Mouse (Mus musculus) thymus, adult 2 months (tissue): Measurements from ENCODE around the gene Ndst2. TPM values are rescaled to one million over a fixed set of nuclear protein-coding genes. Genes with fewer than 3 reads are reported as not detected.

Source experiments
- DNase-seq: peaks from one replicate; pipeline ENCODE4 v3.0.0; 2021
- H3K27ac ChIP-seq: fragments of 200-500 bp; 2 replicates; pipeline ENCODE4 v1.5.1; 2012; ENCODE audit warnings: low read length, control low read depth; ENCODE audit not compliant: control insufficient read depth, insufficient read depth
- H3K27me3 ChIP-seq: fragments of 200-500 bp; 2 replicates; pipeline ENCODE4 v1.6.1; 2012; ENCODE audit warnings: mild to moderate bottlenecking, low read length, moderate library complexity, mixed read lengths; ENCODE audit not compliant: control insufficient read depth, insufficient read depth
- H3K36me3 ChIP-seq: fragments of 200-500 bp; 2 replicates; pipeline ENCODE4 v1.6.1; 2012; ENCODE audit warnings: mild to moderate bottlenecking, low read length, moderate library complexity; ENCODE audit not compliant: control insufficient read depth, insufficient read depth
- H3K4me1 ChIP-seq: fragments of 200-500 bp; replicated peaks from 2 replicates; pipeline ENCODE4 v1.6.1; 2012; ENCODE audit warnings: low read length; ENCODE audit not compliant: control insufficient read depth, insufficient read depth
- H3K4me3 ChIP-seq: fragments of 200-500 bp; 2 replicates; pipeline ENCODE4 v1.5.1; 2012; ENCODE audit warnings: mild to moderate bottlenecking, low read length, control low read depth, moderate library complexity; ENCODE audit not compliant: control insufficient read depth, insufficient read depth
- CTCF ChIP-seq: fragments of 200-500 bp; IDR thresholded peaks from 2 replicates; pipeline ENCODE4 v1.5.1; 2012; ENCODE audit warnings: mild to moderate bottlenecking, control low read depth, low read length, moderate library complexity, borderline replicate concordance; ENCODE audit not compliant: control insufficient read depth, poor library complexity, insufficient read depth; ENCODE audit errors: extremely low read depth
- POLR2A ChIP-seq: fragments of 200-500 bp; IDR thresholded peaks from 2 replicates; pipeline ENCODE4 v1.6.1; 2012; ENCODE audit warnings: mild to moderate bottlenecking, low read length, control low read depth, moderate library complexity; ENCODE audit not compliant: control insufficient read depth, poor library complexity, insufficient read depth; ENCODE audit errors: extremely low read depth
- WGBS: fragments of 180-500 bp; shearing (Covaris S2); methylation state at CpG from one replicate; pipeline ENCODE4 v1.1.7; 2018; 5-methylcytosine and 5-hydroxymethylcytosine counted together
- polyA plus RNA-seq: library from polyadenylated mRNA; depleted of rRNA; stranded (reverse); fragments of >200 nt; gene quantifications from 2 replicates; pipeline ENCODE4 v1.2.3, GENCODE M21; 2012

Ndst2 gene
- polyA plus RNA-seq, 1 experiment, result 42.2 TPM

- WGBS, result under 1% methylated on average over 61 of the region's 61 CpGs
- TF ChIP-seq POLR2A, result peak; percentile 82; the same call in 1 of the 2 replicates
- TF ChIP-seq CTCF, result no peak
- Histone ChIP-seq H3K4me3 (peak within 1 kb of the TSS; percentile 95), H3K27me3 (no peaks in the 10 kb centered on the region), H3K4me1 (no peaks in the 10 kb centered on the region), H3K27ac (peak within 1 kb of the TSS; percentile 47; the same call in 1 of the 2 replicates), H3K36me3 (no peaks in the 10 kb centered on the region)
- DNase-seq, result peak; percentile 86
Observed at GRCm38 (mm10) chr14:20702741-20703381, 31.5 kb downstream of the Ndst2 start, which contains the start of gene Chchd1. Chchd1 (plus strand) TSS chr14:20703006.

- Histone ChIP-seq H3K27me3 (no peaks in the 10 kb centered on the region), H3K27ac (no peak overlapping the region), H3K36me3 (no peaks in the 10 kb centered on the region), H3K4me3 (peak overlapping the region; percentile 95), H3K4me1 (no peaks in the 10 kb centered on the region)
- DNase-seq, result no peak
- 14% methylated on average over 15 of the region's 15 CpGs for WGBS
- TF ChIP-seq CTCF (no peak), POLR2A (no peak)
Observed at GRCm38 (mm10) chr14:20702096-20702740, 32.1 kb downstream of the Ndst2 start.

- 88% methylated on average over 8 of the region's 8 CpGs for WGBS
- TF ChIP-seq CTCF, result no peak
- TF ChIP-seq POLR2A, result no peak
- no peak for DNase-seq
- H3K4me1 ChIP-seq, result peaks cover 4% of the 10 kb centered on the region
- H3K4me3 ChIP-seq, result no peak overlapping the region
- no peak overlapping the region for H3K27ac ChIP-seq
- no peaks in the 10 kb centered on the region for H3K36me3 ChIP-seq
- H3K27me3 ChIP-seq, result no peaks in the 10 kb centered on the region
Observed at GRCm38 (mm10) chr14:20701554-20701953, 32.8 kb downstream of the Ndst2 start.

- no peaks in the 10 kb centered on the region for H3K36me3 ChIP-seq
- H3K4me1 ChIP-seq, result peaks cover 13% of the 10 kb centered on the region
- no peak for DNase-seq
- TF ChIP-seq CTCF (no peak), POLR2A (no peak)
- 92% methylated on average over 3 of the region's 3 CpGs for WGBS
- no peaks in the 10 kb centered on the region for H3K27me3 ChIP-seq
- no peak overlapping the region for H3K27ac ChIP-seq
- H3K4me3 ChIP-seq, result no peak overlapping the region
Observed at GRCm38 (mm10) chr14:20700362-20700761, 34.0 kb downstream of the Ndst2 start.

GRCm38 (mm10) chr14:20698515-20698914 lies 35.8 kb downstream of the Ndst2 start:
- no peak overlapping the region for H3K4me3 ChIP-seq
- TF ChIP-seq CTCF (no peak), POLR2A (no peak)
- peaks cover 7% of the 10 kb centered on the region; the same call in 1 of the 2 replicates for H3K36me3 ChIP-seq
- no peak overlapping the region for H3K27ac ChIP-seq
- no peaks in the 10 kb centered on the region for H3K27me3 ChIP-seq
- peaks cover 16% of the 10 kb centered on the region for H3K4me1 ChIP-seq
- 97% methylated on average over 2 of the region's 2 CpGs for WGBS
- no peak for DNase-seq

GRCm38 (mm10) chr14:20696986-20697385 lies 37.4 kb downstream of the Ndst2 start:
- Histone ChIP-seq H3K27ac (no peak overlapping the region), H3K4me3 (no peak overlapping the region), H3K4me1 (peaks cover 16% of the 10 kb centered on the region), H3K27me3 (no peaks in the 10 kb centered on the region), H3K36me3 (peaks cover 21% of the 10 kb centered on the region)
- DNase-seq, result peak; percentile 60
- no peak for TF ChIP-seq CTCF
- TF ChIP-seq POLR2A, result no peak
- WGBS, result 36% methylated on average over 1 of the region's 1 CpGs
